12 mouse cellular contexts compared by ENCODE assay signal in the genomic region with DNA sequence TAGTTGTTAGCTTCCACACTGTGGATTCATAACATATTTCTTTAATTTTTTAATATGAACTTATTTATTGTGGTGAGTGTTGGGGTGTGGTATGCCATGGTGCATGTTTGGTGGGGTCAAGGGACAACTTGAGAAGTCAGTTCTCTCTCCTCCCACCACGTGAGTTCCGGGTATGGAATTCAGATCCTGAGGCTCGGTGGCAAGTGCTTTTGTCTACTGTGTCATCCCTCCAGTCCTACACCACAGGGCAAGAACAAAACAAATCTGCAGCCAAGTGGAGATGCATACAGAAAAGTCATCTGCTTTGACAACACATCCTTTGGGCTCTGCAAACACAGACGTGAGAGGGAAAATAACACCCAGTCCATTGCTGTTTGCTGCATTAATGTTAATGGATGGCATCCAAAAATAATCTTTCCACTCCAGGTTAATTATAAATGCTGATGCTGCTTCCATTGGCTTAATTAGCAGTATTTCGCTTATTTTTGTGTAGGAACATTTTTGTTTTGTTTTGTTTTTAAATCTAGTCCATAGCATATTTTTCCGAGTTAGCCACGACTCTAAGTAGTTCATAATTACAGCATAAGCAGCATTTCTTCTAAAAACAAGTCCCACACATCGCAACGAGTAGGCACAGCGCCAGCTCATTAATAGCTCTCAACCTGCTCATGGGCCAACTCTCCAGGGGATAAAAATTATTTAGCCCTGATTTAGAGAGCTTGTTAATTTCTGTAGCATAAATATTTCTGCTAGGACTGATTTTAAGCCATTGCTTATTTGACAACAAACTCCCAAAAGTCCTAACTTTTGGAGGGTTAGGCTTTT. TPM values are rescaled to one million over a fixed set of nuclear protein-coding genes. Genes with fewer than 3 reads are reported as not detected.
DNase-seq lines count a peak whose midpoint lies in the region; ATAC-seq lines count a peak whose summit lies in the region.
"Had no signal": no experiment of that assay in that cellular context is flagged by ENCODE, and none has a peak within 500 bp of the region (broad histone marks: within the 10 kb centered on the region; RNA-seq: fewer than 3 reads in every experiment).

No protein-coding gene starts in this region.

- no peaks in the 10 kb centered on the region for H3K27me3 ChIP-seq in midbrain, embryonic 14.5 days (ENCODE audit: control insufficient read depth, insufficient read depth, low read length)
- H3K27me3 ChIP-seq in midbrain, embryonic 10.5 days (ENCODE audit: low read depth, poor library complexity, severe bottlenecking) = no peaks in the 10 kb centered on the region
- H3K27me3 ChIP-seq: neural tube, embryonic 12.5 days had no signal

- no peaks in the 10 kb centered on the region for H3K36me3 ChIP-seq in midbrain, embryonic 14.5 days (ENCODE audit: control insufficient read depth, insufficient read depth, low read length)
- no peaks in the 10 kb centered on the region for H3K36me3 ChIP-seq in midbrain, embryonic 10.5 days
- H3K36me3 ChIP-seq: neural tube, embryonic 12.5 days had no signal

- DNase-seq in frontal cortex, postnatal 36 days (ENCODE audit: low spot score in 2 of 2) = peak; percentile 9 to 33
- DNase-seq in frontal cortex, postnatal 25 days (ENCODE audit: low spot score in 2 of 2) = no peak
- peak; percentile 65 for DNase-seq in midbrain, embryonic 14.5 days
- DNase-seq in midbrain, embryonic 10.5 days (ENCODE audit: low spot score) = no peak
- DNase-seq in layer of hippocampus, postnatal 10 days (ENCODE audit: low spot score in 2 of 2) = peak; percentile 32 to 46
- no peak for DNase-seq in adrenal gland, adult 8-10 months
- no peak for DNase-seq in ovary, postnatal 36 days (ENCODE audit: low spot score)
- DNase-seq: lung, embryonic 14.5 days had no signal

- no peak overlapping the region for H3K27ac ChIP-seq in midbrain, embryonic 14.5 days (replicated peaks; ENCODE audit: low read depth, low read length)
- H3K27ac ChIP-seq in midbrain, embryonic 10.5 days (replicated peaks) = no peak overlapping the region
- H3K27ac ChIP-seq: left cerebral cortex, adult 2 months; neural tube, embryonic 12.5 days had no signal

- WGBS in midbrain, embryonic 14.5 days = 67% methylated on average over 10 of the region's 10 CpGs
- 83% methylated on average over 10 of the region's 10 CpGs for WGBS in midbrain, embryonic 10.5 days

- no peaks in the 10 kb centered on the region for H3K9me3 ChIP-seq in midbrain, embryonic 14.5 days (ENCODE audit: control insufficient read depth, low read length)
- H3K9me3 ChIP-seq in midbrain, embryonic 10.5 days (replicated peaks) = no peaks in the 10 kb centered on the region
- H3K9me3 ChIP-seq: neural tube, embryonic 12.5 days had no signal

- H3K4me3 ChIP-seq in midbrain, embryonic 14.5 days (replicated peaks; ENCODE audit: low read depth, low read length) = no peak overlapping the region
- H3K4me3 ChIP-seq in midbrain, embryonic 10.5 days = no peak overlapping the region
- H3K4me3 ChIP-seq: left cerebral cortex, adult 2 months; neural tube, embryonic 12.5 days had no signal

- no peak overlapping the region for H3K4me2 ChIP-seq in midbrain, embryonic 14.5 days (ENCODE audit: low read length)
- H3K4me2 ChIP-seq: lung, embryonic 14.5 days; neural tube, embryonic 12.5 days had no signal

- no peaks in the 10 kb centered on the region for H3K4me1 ChIP-seq in midbrain, embryonic 14.5 days (ENCODE audit: control insufficient read depth, insufficient read depth, low read length)
- no peaks in the 10 kb centered on the region for H3K4me1 ChIP-seq in midbrain, embryonic 10.5 days
- H3K4me1 ChIP-seq: neural tube, embryonic 12.5 days had no signal

- ATAC-seq in midbrain, embryonic 14.5 days (ENCODE audit: low FRiP score, low TSS enrichment) = no peak
- no peak for ATAC-seq in frontal cortex, adult (ENCODE audit: low TSS enrichment)
- ATAC-seq: inflammation-experienced regulatory T-cells, adult 6 months had no signal

- no peak overlapping the region for H3K9ac ChIP-seq in midbrain, embryonic 14.5 days (replicated peaks; ENCODE audit: low read length)
- H3K9ac ChIP-seq: lung, embryonic 14.5 days; neural tube, embryonic 12.5 days had no signal

RNA-seq across cellular contexts. Expression of gene Nmur2, which starts 14.9 kb away (rescaled TPM):
- polyA plus RNA-seq in midbrain, embryonic 14.5 days (2014; fragmentation: Nextera tagmentation; extraction: Ambion mirVana) = 0.26 TPM in 2 replicates
- not detected in 2 replicates for polyA plus RNA-seq in midbrain, embryonic 10.5 days (2016; fragmentation: Nextera tagmentation; extraction: Ambion mirVana)
- total RNA-seq in layer of hippocampus, postnatal 10 days (2021) = under 1 TPM; 0.09 to 0.14 TPM
- not detected for total RNA-seq in adrenal gland, adult 8-10 months (2022)
- polyA plus RNA-seq: inflammation-experienced regulatory T-cells, adult 6 months; lung, embryonic 14.5 days had no signal

Comparison
In these comparisons a context has a peak if more than half of its experiments do, and no peak if none do; other contexts are left out.
1. DNase-seq: peak in frontal cortex, postnatal 36 days (2 of 2), midbrain, embryonic 14.5 days (single experiment) and layer of hippocampus, postnatal 10 days (2 of 2); none in frontal cortex, postnatal 25 days (0 of 2), midbrain, embryonic 10.5 days (single experiment), adrenal gland, adult 8-10 months (single experiment) and ovary, postnatal 36 days (single experiment).